Mouse (Mus musculus): Measurements from ENCODE around the gene Map3k21. TPM values are rescaled to one million over a fixed set of nuclear protein-coding genes. Genes with fewer than 3 reads are reported as not detected.

Map3k21 gene
- polyA plus RNA-seq, 1 experiment from 2014 or later = 0.28 TPM

DNA sequence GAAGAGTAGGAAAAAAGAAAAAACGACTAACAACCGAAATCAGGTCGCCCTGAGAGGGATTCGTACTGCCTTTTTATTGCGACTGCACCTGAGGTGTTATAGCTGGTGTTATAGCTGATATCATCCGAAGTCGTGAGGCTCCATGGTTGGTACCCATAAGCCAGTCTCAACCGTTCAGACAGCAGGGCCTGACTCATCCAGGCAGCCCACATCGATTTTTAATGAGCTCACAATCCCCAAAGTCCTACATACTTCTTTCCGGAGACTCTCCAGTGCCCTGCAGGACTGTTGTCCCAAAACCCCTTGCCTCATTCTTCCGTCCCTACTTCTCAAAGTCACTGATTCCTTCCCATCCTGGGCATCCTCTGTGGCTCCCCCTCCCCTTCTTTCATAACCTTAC, 12.9 kb upstream of the Map3k21 start:
- Histone ChIP-seq H3K4me2 (no peak overlapping the region), H3K9me3 (no peaks in the 10 kb centered on the region), H3K27ac (replicated peaks) (no peak overlapping the region), H3K4me3 (no peak overlapping the region), H3K36me3 (no peaks in the 10 kb centered on the region), H3K4me1 (peaks cover 10% of the 10 kb centered on the region), H3K9ac (no peak overlapping the region), H3K27me3 (replicated peaks) (peaks cover 45% of the 10 kb centered on the region)
- 57% methylated on average over 11 of the region's 11 CpGs for whole genome bisulfite sequencing
- ATAC-seq (ENCODE audit: extremely low read depth, insufficient number of reproducible peaks, low FRiP score, low TSS enrichment) = no peak

DNA sequence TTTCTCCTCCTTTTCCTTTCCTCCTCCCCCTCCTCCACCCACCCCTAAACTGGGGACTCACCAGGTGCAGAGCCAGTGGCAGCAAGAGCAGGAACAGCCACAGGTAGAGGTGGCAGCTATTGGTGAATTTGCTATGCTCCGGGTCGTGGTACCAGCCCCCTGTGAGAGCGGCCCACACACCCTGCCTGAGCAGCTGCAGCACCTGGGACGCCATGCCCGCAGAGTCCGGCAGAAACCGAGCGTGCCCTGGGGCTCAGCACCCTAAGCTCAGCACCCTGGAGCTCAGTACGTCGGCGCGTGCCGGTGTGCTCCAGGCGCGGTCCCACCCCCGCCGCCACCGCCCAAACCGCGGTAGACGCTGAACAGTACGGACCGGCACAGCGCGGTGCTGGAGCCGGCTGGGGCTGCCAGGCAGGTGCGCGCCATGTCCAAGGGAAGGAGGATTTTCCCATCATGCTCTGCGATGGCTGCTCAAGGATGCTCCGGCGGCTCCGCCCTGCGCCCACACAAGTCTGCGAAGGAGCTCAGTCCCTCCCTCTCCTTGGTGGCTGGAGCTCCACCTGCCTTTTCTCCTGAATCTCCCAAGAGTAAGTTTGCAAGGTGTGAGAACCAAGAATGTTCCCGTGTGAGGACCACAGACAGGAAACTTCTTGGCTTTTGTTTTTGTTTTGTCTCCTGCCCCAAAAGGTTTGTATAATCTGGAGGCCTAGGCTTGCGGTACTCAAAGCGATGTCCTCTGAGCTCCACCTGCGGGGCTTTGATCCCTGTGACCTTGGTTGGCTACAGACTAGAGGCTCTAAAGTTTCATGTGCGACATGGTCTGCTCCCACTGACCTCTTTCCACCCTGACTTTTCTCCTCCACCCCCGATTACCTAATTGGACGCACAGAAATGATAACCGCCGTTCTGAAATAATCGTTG, 12.1 kb upstream of the Map3k21 start, which contains the start of gene Pcnx2:
TSS of gene Pcnx2 (minus strand) at position 450 of the 921 bp plus-strand sequence.
- ATAC-seq (ENCODE audit: extremely low read depth, insufficient number of reproducible peaks, low FRiP score, low TSS enrichment) = no peak
- peak within 1 kb of the TSS; percentile 38 for H3K4me3 ChIP-seq
- peaks cover 12% of the 10 kb centered on the region for H3K4me1 ChIP-seq
- H3K36me3 ChIP-seq = no peaks in the 10 kb centered on the region
- 9% methylated on average over 44 of the region's 44 CpGs for WGBS
- no peak within 1 kb of the TSS for H3K9ac ChIP-seq
- peaks cover 45% of the 10 kb centered on the region for H3K27me3 ChIP-seq (replicated peaks)
- H3K4me2 ChIP-seq = peak within 1 kb of the TSS; percentile 57
- no peak within 1 kb of the TSS for H3K27ac ChIP-seq (replicated peaks)
- H3K9me3 ChIP-seq = no peaks in the 10 kb centered on the region

DNA sequence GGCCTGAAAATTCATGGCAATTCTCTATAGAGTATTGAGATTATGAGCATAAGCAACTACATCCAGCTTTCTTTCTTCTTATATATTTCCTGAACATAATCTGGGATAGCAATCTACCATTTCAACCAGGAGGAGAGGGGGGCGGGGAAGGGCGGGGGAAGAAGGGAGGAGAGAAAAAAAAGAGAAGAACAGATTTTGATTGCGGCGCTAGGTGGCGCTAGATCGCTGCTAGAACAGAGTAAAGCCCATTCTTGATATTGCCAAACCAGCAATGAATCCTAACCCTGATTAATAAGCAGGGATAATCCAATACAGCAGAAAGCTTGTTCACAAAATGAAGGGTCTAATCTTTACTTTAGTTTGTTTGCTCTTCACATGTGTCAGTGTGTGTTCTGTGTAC, 11.4 kb upstream of the Map3k21 start:
- 1% methylated on average over 6 of the region's 6 CpGs for WGBS
- ATAC-seq (ENCODE audit: extremely low read depth, insufficient number of reproducible peaks, low FRiP score, low TSS enrichment) = no peak
- Histone ChIP-seq H3K27ac (replicated peaks) (no peak overlapping the region), H3K9me3 (no peaks in the 10 kb centered on the region), H3K4me3 (no peak overlapping the region), H3K4me1 (peaks cover 12% of the 10 kb centered on the region), H3K36me3 (no peaks in the 10 kb centered on the region), H3K27me3 (replicated peaks) (peaks cover 45% of the 10 kb centered on the region), H3K4me2 (no peak overlapping the region), H3K9ac (no peak overlapping the region)

DNA sequence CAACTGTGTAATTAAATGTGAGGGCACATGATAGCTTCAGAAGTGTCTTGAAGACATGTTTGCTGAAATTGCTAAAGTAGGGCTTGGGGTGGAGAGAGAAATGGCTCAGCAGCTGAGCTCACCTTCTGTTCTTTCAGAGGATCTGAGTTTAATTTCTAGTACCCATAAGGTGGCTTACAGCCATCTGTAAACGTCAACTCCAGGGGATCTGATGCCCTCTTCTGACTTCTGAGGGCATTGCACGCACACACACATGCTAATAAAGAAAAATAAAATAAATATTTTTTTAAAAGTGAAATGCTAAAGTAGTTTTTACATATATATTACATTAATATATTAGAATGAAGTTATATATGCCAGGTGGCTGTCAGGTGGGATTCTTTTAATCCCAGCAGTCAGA, 9.1 kb upstream of the Map3k21 start:
- Histone ChIP-seq H3K4me3 (no peak overlapping the region), H3K4me2 (no peak overlapping the region), H3K27ac (replicated peaks) (no peak overlapping the region), H3K4me1 (peaks cover 12% of the 10 kb centered on the region), H3K27me3 (replicated peaks) (peaks cover 27% of the 10 kb centered on the region), H3K36me3 (no peaks in the 10 kb centered on the region), H3K9ac (no peak overlapping the region), H3K9me3 (no peaks in the 10 kb centered on the region)
- 33% methylated on average over 2 of the region's 2 CpGs for WGBS
- ATAC-seq (ENCODE audit: extremely low read depth, insufficient number of reproducible peaks, low FRiP score, low TSS enrichment) = no peak

DNA sequence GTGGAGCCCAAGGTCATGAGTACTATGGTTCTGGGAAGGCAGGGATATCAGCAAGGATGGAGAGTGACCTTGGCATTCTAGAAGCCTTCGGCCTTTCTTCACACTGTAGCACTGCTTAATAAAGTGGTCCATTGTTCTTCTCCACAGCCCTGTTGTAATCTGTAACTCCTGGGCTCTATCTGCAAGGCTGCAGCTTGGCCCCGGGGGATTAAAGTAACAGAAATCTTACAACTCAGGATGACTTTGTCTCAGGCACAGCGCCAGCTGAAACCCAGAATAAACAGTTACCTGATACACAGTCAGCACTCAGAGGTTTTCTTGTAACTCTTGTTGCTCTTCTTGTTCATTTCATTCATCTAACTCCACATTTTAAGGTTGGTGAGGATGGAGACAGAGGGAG, 7.7 kb upstream of the Map3k21 start:
- H3K4me2 ChIP-seq = no peak overlapping the region
- H3K27ac ChIP-seq (replicated peaks) = no peak overlapping the region
- peaks cover 19% of the 10 kb centered on the region for H3K27me3 ChIP-seq (replicated peaks)
- WGBS = 25% methylated on average over 3 of the region's 3 CpGs
- H3K9me3 ChIP-seq = peaks cover 3% of the 10 kb centered on the region; the same call in 1 of the 2 replicates
- H3K36me3 ChIP-seq = no peaks in the 10 kb centered on the region
- no peak for ATAC-seq (ENCODE audit: extremely low read depth, insufficient number of reproducible peaks, low FRiP score, low TSS enrichment)
- H3K4me3 ChIP-seq = no peak overlapping the region
- H3K9ac ChIP-seq = no peak overlapping the region
- H3K4me1 ChIP-seq = peaks cover 12% of the 10 kb centered on the region

DNA sequence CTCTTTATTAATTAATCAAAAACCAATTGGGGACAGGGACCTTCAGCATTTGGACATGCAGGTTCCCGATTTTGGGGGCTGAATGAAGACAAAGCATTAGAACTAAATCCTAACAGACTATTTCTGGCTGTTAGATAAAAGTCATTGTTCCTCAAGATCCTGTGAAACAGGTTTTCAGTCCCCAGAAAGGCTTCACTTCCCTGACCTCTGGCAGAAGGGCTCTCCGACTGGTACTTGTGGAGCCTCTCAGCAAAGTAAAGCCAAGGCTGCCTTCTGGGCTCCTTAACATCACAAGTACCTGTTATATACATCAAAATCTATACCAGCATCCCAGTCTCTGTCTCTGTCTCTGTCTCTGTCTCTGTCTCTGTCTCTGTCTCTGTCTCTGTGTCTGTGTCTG, 4.9 kb upstream of the Map3k21 start:
- H3K27me3 ChIP-seq (replicated peaks) = peaks cover 32% of the 10 kb centered on the region
- 76% methylated on average over 2 of the region's 2 CpGs for WGBS
- H3K4me1 ChIP-seq = peaks cover 7% of the 10 kb centered on the region
- H3K4me3 ChIP-seq = no peak overlapping the region
- no peaks in the 10 kb centered on the region for H3K36me3 ChIP-seq
- ATAC-seq (ENCODE audit: extremely low read depth, insufficient number of reproducible peaks, low FRiP score, low TSS enrichment) = no peak
- H3K27ac ChIP-seq (replicated peaks) = no peak overlapping the region
- H3K9me3 ChIP-seq = peaks cover 3% of the 10 kb centered on the region; the same call in 1 of the 2 replicates
- H3K4me2 ChIP-seq = no peak overlapping the region
- no peak overlapping the region for H3K9ac ChIP-seq

DNA sequence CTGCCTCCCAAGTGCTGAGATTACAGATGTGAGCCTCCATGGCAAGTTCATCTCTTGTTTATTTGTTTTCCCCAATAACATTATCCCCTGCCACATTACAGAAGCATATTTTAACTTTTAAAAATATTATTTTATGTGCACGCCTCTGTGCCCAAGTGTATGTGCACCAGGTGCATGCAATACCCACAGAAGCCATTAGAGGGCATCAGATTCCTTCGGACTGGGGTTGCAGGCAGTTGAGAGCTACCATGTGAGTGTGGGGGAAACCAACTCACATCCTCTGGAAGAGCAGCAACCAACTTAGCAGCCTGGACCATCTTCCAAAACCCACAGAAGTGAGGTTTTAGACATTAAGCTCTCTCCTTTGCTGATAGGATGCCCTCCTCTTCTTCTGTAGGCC, 2.9 kb upstream of the Map3k21 start:
- H3K4me3 ChIP-seq = no peak overlapping the region
- no peak overlapping the region for H3K4me2 ChIP-seq
- 73% methylated on average over 2 of the region's 2 CpGs for WGBS
- H3K9me3 ChIP-seq = peaks cover 3% of the 10 kb centered on the region; the same call in 1 of the 2 replicates
- H3K27ac ChIP-seq (replicated peaks) = no peak overlapping the region
- no peak overlapping the region for H3K9ac ChIP-seq
- peaks cover 16% of the 10 kb centered on the region for H3K4me1 ChIP-seq
- ATAC-seq (ENCODE audit: extremely low read depth, insufficient number of reproducible peaks, low FRiP score, low TSS enrichment) = no peak
- peaks cover 52% of the 10 kb centered on the region for H3K27me3 ChIP-seq (replicated peaks)
- H3K36me3 ChIP-seq = no peaks in the 10 kb centered on the region

DNA sequence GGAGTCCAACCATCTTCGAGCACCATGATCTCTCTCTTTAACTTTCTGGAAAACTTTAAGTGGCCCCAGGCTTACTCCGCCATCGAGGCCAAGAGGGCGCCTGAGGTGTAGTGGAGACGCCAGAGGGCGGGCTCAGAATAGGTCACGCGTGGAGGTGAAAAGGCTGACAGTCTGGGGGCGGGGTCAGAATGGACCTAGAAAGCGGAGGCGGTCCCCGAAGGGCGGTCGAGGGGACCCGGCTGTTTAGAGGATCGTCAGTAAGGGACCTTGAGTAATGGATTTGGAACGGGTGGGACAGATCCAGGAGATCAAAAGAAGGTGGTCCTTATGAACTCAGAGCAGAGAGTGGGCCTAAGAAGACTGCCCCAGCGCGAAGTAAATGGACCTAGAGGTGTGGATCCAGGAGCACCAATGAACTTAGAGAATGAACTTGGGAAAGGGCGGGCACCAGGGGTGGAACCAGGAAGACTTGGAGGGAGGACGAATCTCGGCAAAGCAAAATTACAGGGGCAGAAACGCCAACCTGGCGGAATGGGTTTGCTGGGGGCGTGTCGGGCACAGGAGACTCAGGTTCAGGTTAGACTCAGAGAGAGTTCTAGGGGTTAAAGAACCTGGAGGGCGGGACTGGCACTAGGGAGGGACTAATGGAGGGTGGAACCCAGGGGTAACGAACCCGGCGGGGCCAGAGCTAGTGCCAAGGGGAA, 437 bp upstream of the Map3k21 start:
- H3K4me3 ChIP-seq = peak overlapping the region; percentile 67
- WGBS = 5% methylated on average over 30 of the region's 30 CpGs
- H3K9ac ChIP-seq = peak overlapping the region; percentile 68
- H3K9me3 ChIP-seq = peaks cover 3% of the 10 kb centered on the region; the same call in 1 of the 2 replicates
- H3K27ac ChIP-seq (replicated peaks) = no peak overlapping the region
- peak overlapping the region; percentile 99 for H3K4me2 ChIP-seq
- H3K36me3 ChIP-seq = no peaks in the 10 kb centered on the region
- peaks cover 12% of the 10 kb centered on the region for H3K4me1 ChIP-seq
- no peak for ATAC-seq (ENCODE audit: extremely low read depth, insufficient number of reproducible peaks, low FRiP score, low TSS enrichment)
- peaks cover 74% of the 10 kb centered on the region for H3K27me3 ChIP-seq (replicated peaks)

DNA sequence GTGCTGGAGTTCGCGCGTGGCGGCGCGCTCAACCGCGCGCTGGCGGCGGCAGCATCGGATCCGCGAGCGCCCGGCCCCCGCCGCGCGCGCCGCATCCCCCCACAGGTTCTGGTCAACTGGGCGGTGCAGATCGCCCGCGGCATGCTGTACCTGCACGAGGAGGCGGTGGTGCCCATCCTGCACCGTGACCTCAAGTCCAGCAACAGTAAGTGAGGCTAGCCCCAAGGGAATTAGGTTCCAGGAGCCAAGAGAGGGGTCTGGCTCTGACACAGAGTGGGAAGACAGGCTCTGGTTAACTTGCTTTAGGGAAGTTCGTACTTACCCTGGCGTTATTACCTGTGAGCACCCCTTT, 955 bp downstream of the Map3k21 start:
- peaks cover 75% of the 10 kb centered on the region for H3K27me3 ChIP-seq (replicated peaks)

DNA sequence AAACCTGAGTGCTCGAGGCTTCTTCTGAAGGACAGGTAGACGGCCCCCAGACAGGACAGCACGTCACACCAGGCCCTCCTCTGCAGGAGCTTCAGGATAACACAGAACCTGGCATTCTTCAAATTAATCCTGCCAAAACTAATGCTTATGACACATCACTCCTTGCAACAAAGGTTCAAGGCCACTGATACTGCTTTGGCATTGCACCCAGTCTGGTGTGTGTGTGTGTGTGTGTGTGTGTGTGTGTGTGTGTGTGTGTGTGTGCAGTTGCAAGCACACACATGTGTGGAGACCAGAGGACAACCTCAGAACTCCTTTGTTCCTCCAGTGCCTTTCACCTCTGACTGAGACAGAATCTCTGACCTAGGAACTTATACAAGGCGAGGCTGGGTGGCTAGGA, 3.0 kb downstream of the Map3k21 start:
- no peak overlapping the region for H3K4me2 ChIP-seq
- no peaks in the 10 kb centered on the region for H3K36me3 ChIP-seq
- peaks cover 21% of the 10 kb centered on the region for H3K4me1 ChIP-seq
- H3K9ac ChIP-seq = no peak overlapping the region
- no peak overlapping the region for H3K4me3 ChIP-seq
- no peak for ATAC-seq (ENCODE audit: extremely low read depth, insufficient number of reproducible peaks, low FRiP score, low TSS enrichment)
- no peak overlapping the region for H3K27ac ChIP-seq (replicated peaks)
- peaks cover 65% of the 10 kb centered on the region for H3K27me3 ChIP-seq (replicated peaks)
- WGBS = 73% methylated on average over 4 of the region's 4 CpGs
- no peaks in the 10 kb centered on the region for H3K9me3 ChIP-seq

More for the DNA sequence above, 955 bp downstream of the Map3k21 start:
- Histone ChIP-seq H3K4me1 (peaks cover 12% of the 10 kb centered on the region), H3K36me3 (no peaks in the 10 kb centered on the region), H3K9ac (peak overlapping the region; percentile 68), H3K4me3 (peak overlapping the region; percentile 67), H3K27ac (replicated peaks) (no peak overlapping the region), H3K4me2 (peak overlapping the region; percentile 99), H3K9me3 (peaks cover 3% of the 10 kb centered on the region; the same call in 1 of the 2 replicates)
- WGBS = 2% methylated on average over 31 of the region's 31 CpGs
- no peak for ATAC-seq (ENCODE audit: extremely low read depth, insufficient number of reproducible peaks, low FRiP score, low TSS enrichment)

DNA sequence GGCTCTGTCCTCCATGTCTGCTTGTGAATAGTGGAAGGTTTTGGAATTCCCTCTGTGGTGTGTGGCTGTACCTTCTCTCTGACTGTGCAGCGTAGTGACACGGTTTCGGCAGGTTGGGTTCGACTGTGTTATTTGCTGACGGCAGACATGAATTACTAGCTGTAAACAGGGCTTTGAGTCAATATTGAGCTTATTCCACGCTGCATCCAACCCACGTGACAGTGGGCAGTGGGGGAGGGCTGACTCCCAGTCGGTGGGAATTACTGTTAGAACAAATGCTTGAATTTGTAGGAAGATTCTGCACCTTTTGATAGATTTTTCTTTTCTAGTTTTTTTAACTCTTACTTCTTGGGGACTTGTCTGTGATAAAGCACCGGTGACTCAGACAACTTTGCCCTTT, 4.1 kb downstream of the Map3k21 start:
- Histone ChIP-seq H3K4me2 (no peak overlapping the region), H3K4me3 (no peak overlapping the region), H3K27ac (replicated peaks) (no peak overlapping the region), H3K9me3 (no peaks in the 10 kb centered on the region), H3K36me3 (no peaks in the 10 kb centered on the region), H3K9ac (no peak overlapping the region), H3K4me1 (peaks cover 21% of the 10 kb centered on the region), H3K27me3 (replicated peaks) (peaks cover 53% of the 10 kb centered on the region)
- ATAC-seq (ENCODE audit: extremely low read depth, insufficient number of reproducible peaks, low FRiP score, low TSS enrichment) = no peak
- 82% methylated on average over 9 of the region's 9 CpGs for WGBS
